Mouse (Mus musculus) olfactory bulb, adult 2 months (tissue): Measurements from ENCODE around the gene Lxn.

Experiments
- CTCF ChIP-seq: fragments of 200-500 bp; IDR thresholded peaks from 2 replicates; pipeline ENCODE4 v1.5.1; 2012; ENCODE audit warnings: low read depth, mild to moderate bottlenecking, low read length, moderate library complexity; ENCODE audit not compliant: insufficient read depth
- POLR2A ChIP-seq: fragments of 200-500 bp; IDR thresholded peaks from 2 replicates; pipeline ENCODE4 v1.6.1; 2012; ENCODE audit warnings: mild to moderate bottlenecking, low read depth, low read length, moderate library complexity; ENCODE audit not compliant: insufficient read depth

- TF ChIP-seq POLR2A (no peak), CTCF (no peak)
Observed at GRCm38 (mm10) chr3:67473438-67473837, 9.7 kb upstream of the Lxn start.
